ENCODE assay signal across 8 mouse cellular contexts in the genomic region with DNA sequence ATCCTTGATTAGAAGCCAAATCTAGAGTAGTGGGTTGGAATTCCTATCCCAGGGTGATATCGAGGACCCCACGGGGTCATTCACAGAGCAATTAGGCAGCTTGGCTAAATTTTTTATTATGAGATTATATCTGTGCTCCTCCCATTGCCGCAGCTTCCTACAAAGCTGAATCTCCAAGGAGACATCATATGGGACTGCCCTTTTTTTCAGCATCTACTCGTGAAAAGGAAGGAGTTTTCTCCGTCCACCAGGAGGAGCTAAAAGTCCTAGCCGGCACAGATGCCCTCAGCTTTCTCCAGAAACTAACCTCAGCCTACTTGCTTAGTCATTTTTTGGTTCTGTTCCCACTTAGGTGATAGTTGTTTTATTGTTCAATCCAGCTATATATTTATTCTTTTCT. TPM values are rescaled to one million over a fixed set of nuclear protein-coding genes. Genes with fewer than 3 reads are reported as not detected.
DNase-seq lines count a peak whose midpoint lies in the region; ATAC-seq lines count a peak whose summit lies in the region.

No protein-coding gene starts in this region.

- no peak overlapping the region for H3K9ac ChIP-seq in embryonic facial prominence, embryonic 14.5 days (ENCODE audit: low read depth, low read length)
- no peak overlapping the region for H3K9ac ChIP-seq in midbrain, embryonic 15.5 days

- intact Hi-C loops in left cerebral cortex, postnatal 14 days (cut with DNase I), result no loop called here
- intact Hi-C loops in left cerebral cortex, postnatal 36 days (cut with DNase I), result loop anchor here (5.0 kb wide), 1 partner anchor 186 kb away; a partner anchor contains a TSS

- WGBS in embryonic facial prominence, embryonic 14.5 days, result 35% methylated on average over 6 of the region's 6 CpGs
- WGBS in midbrain, embryonic 15.5 days, result 38% methylated on average over 6 of the region's 6 CpGs

- peak; percentile 33 for DNase-seq in adrenal gland, postnatal 10 days
- DNase-seq in adrenal gland, postnatal 4 days (ENCODE audit: low spot score in 2 of 2), result no peak
- peak; percentile 12 to 20 for DNase-seq in left cerebral cortex, postnatal 14 days (ENCODE audit: low spot score in 2 of 2)
- no peak for DNase-seq in left cerebral cortex, postnatal 36 days (ENCODE audit: low spot score in 2 of 2)
- DNase-seq in embryonic facial prominence, embryonic 14.5 days (ENCODE audit: low spot score), result peak; percentile 18
- peak; percentile 32 for DNase-seq in retina, embryonic 14.5 days (ENCODE audit: low spot score)
- no peak for DNase-seq in natural killer cell, adult 2 months (ENCODE audit: low spot score in 2 of 2)

- no peaks in the 10 kb centered on the region for H3K27me3 ChIP-seq in embryonic facial prominence, embryonic 14.5 days (replicated peaks; ENCODE audit: control insufficient read depth, insufficient read depth, low read length)
- no peaks in the 10 kb centered on the region for H3K27me3 ChIP-seq in midbrain, embryonic 15.5 days (replicated peaks)

- ATAC-seq in embryonic facial prominence, embryonic 14.5 days (ENCODE audit: low read depth), result no peak
- no peak for ATAC-seq in midbrain, embryonic 15.5 days (replicated peaks)

- H3K27ac ChIP-seq in embryonic facial prominence, embryonic 14.5 days (replicated peaks; ENCODE audit: low read depth, low read length), result no peak overlapping the region
- H3K27ac ChIP-seq in midbrain, embryonic 15.5 days, result no peak overlapping the region

- no peak overlapping the region for H3K4me2 ChIP-seq in embryonic facial prominence, embryonic 14.5 days (ENCODE audit: low read depth, low read length)
- no peak overlapping the region for H3K4me2 ChIP-seq in midbrain, embryonic 15.5 days

- H3K4me3 ChIP-seq in embryonic facial prominence, embryonic 14.5 days (ENCODE audit: low read depth, low read length), result no peak overlapping the region
- no peak overlapping the region for H3K4me3 ChIP-seq in midbrain, embryonic 15.5 days

- H3K4me1 ChIP-seq in embryonic facial prominence, embryonic 14.5 days (ENCODE audit: control insufficient read depth, insufficient read depth, low read length), result no peaks in the 10 kb centered on the region
- no peaks in the 10 kb centered on the region for H3K4me1 ChIP-seq in midbrain, embryonic 15.5 days

- no peaks in the 10 kb centered on the region for H3K9me3 ChIP-seq in embryonic facial prominence, embryonic 14.5 days (ENCODE audit: control insufficient read depth, low read length)
- no peaks in the 10 kb centered on the region for H3K9me3 ChIP-seq in midbrain, embryonic 15.5 days

- H3K36me3 ChIP-seq in embryonic facial prominence, embryonic 14.5 days (ENCODE audit: control insufficient read depth, insufficient read depth, low read length), result no peaks in the 10 kb centered on the region
- no peaks in the 10 kb centered on the region for H3K36me3 ChIP-seq in midbrain, embryonic 15.5 days (replicated peaks)

RNA-seq across cellular contexts. Expression of a gene that starts 56.1 kb away (rescaled TPM):
- total RNA-seq in adrenal gland, postnatal 10 days (2021), result 10 to 100 TPM; 40.1 to 44.6 TPM
- 10 to 100 TPM; 52.8 to 55.6 TPM for total RNA-seq in adrenal gland, postnatal 4 days (2021)
- total RNA-seq in left cerebral cortex, postnatal 14 days (2021), result 10 to 100 TPM; 36.8 to 44.4 TPM
- 10 to 100 TPM; 36.6 to 38.6 TPM for total RNA-seq in left cerebral cortex, postnatal 36 days (2021)
- polyA plus RNA-seq in embryonic facial prominence, embryonic 14.5 days (2014; fragmentation: Nextera tagmentation; extraction: Ambion mirVana), result 22.2 and 24.0 TPM in 2 replicates
- 9.5 and 10.6 TPM in 2 replicates for polyA plus RNA-seq in midbrain, embryonic 15.5 days (2015; fragmentation: Nextera tagmentation; extraction: Ambion mirVana)

Comparison
In these comparisons a context has a peak if more than half of its experiments do, and no peak if none do; other contexts are left out.
1. DNase-seq: peak in adrenal gland, postnatal 10 days (single experiment), left cerebral cortex, postnatal 14 days (2 of 2), embryonic facial prominence, embryonic 14.5 days (single experiment) and retina, embryonic 14.5 days (single experiment); none in adrenal gland, postnatal 4 days (0 of 2), left cerebral cortex, postnatal 36 days (0 of 2) and natural killer cell, adult 2 months (0 of 2).